Mouse (Mus musculus): ENCODE data around the gene Ppm1m. TPM values are rescaled to one million over a fixed set of nuclear protein-coding genes. Genes with fewer than 3 reads are reported as not detected.

Ppm1m gene
- polyA plus RNA-seq, 1 experiment from 2014 or later = 29.0 TPM

- Histone ChIP-seq H3K9ac (no peak overlapping the region), H3K4me3 (no peak overlapping the region), H3K27me3 (replicated peaks) (no peaks in the 10 kb centered on the region), H3K4me1 (peaks cover 18% of the 10 kb centered on the region), H3K4me2 (no peak overlapping the region), H3K27ac (replicated peaks) (no peak overlapping the region), H3K9me3 (no peaks in the 10 kb centered on the region), H3K36me3 (peaks cover 39% of the 10 kb centered on the region)
- ATAC-seq (ENCODE audit: extremely low read depth, insufficient number of reproducible peaks, low FRiP score, low TSS enrichment) = no peak
- WGBS = 76% methylated on average over 6 of the region's 6 CpGs
Measured at GRCm38 (mm10) chr9:106215341-106216125, 16.0 kb upstream of the Ppm1m start.

- peaks cover 18% of the 10 kb centered on the region for H3K4me1 ChIP-seq
- 75% methylated on average over 12 of the region's 12 CpGs for WGBS
- no peak for ATAC-seq (ENCODE audit: extremely low read depth, insufficient number of reproducible peaks, low FRiP score, low TSS enrichment)
- H3K9me3 ChIP-seq = no peaks in the 10 kb centered on the region
- no peak overlapping the region for H3K4me2 ChIP-seq
- no peak overlapping the region for H3K27ac ChIP-seq (replicated peaks)
- H3K36me3 ChIP-seq = peaks cover 58% of the 10 kb centered on the region
- no peaks in the 10 kb centered on the region for H3K27me3 ChIP-seq (replicated peaks)
- H3K9ac ChIP-seq = no peak overlapping the region
- no peak overlapping the region for H3K4me3 ChIP-seq
Measured at GRCm38 (mm10) chr9:106212594-106212981, 13.0 kb upstream of the Ppm1m start.

- peak; percentile 48 for ATAC-seq (ENCODE audit: extremely low read depth, insufficient number of reproducible peaks, low FRiP score, low TSS enrichment)
- peak overlapping the region; percentile 74 for H3K4me2 ChIP-seq
Measured at GRCm38 (mm10) chr9:106211680-106212593, 12.4 kb upstream of the Ppm1m start.

GRCm38 (mm10) chr9:106210853-106211609 is 11.5 kb upstream of the Ppm1m start:
- Histone ChIP-seq H3K4me3 (peak overlapping the region; percentile 45), H3K36me3 (peaks cover 61% of the 10 kb centered on the region), H3K9me3 (no peaks in the 10 kb centered on the region), H3K27me3 (replicated peaks) (no peaks in the 10 kb centered on the region), H3K4me2 (peak overlapping the region; percentile 74), H3K27ac (replicated peaks) (peak overlapping the region; percentile 62), H3K9ac (peak overlapping the region; percentile 79), H3K4me1 (peaks cover 29% of the 10 kb centered on the region)
- 56% methylated on average over 9 of the region's 9 CpGs for WGBS
- ATAC-seq (ENCODE audit: extremely low read depth, insufficient number of reproducible peaks, low FRiP score, low TSS enrichment) = no peak

More at GRCm38 (mm10) chr9:106211680-106212593, 12.4 kb upstream of the Ppm1m start:
- Histone ChIP-seq H3K4me3 (peak overlapping the region; percentile 45), H3K36me3 (peaks cover 62% of the 10 kb centered on the region), H3K4me1 (peaks cover 20% of the 10 kb centered on the region), H3K9ac (peak overlapping the region; percentile 79), H3K9me3 (no peaks in the 10 kb centered on the region), H3K27ac (replicated peaks) (peak overlapping the region; percentile 62), H3K27me3 (replicated peaks) (no peaks in the 10 kb centered on the region)
- WGBS = 21% methylated on average over 37 of the region's 37 CpGs

GRCm38 (mm10) chr9:106209954-106210353 is 10.4 kb upstream of the Ppm1m start:
- H3K36me3 ChIP-seq = peaks cover 54% of the 10 kb centered on the region
- no peak overlapping the region for H3K4me2 ChIP-seq
- H3K27ac ChIP-seq (replicated peaks) = no peak overlapping the region
- H3K27me3 ChIP-seq (replicated peaks) = no peaks in the 10 kb centered on the region
- no peaks in the 10 kb centered on the region for H3K9me3 ChIP-seq
- no peak overlapping the region for H3K4me3 ChIP-seq
- H3K4me1 ChIP-seq = peaks cover 40% of the 10 kb centered on the region
- WGBS = 81% methylated on average over 4 of the region's 4 CpGs
- no peak for ATAC-seq (ENCODE audit: extremely low read depth, insufficient number of reproducible peaks, low FRiP score, low TSS enrichment)
- H3K9ac ChIP-seq = no peak overlapping the region

GRCm38 (mm10) chr9:106208181-106208580 is 8.6 kb upstream of the Ppm1m start:
- Histone ChIP-seq H3K27me3 (replicated peaks) (no peaks in the 10 kb centered on the region), H3K4me2 (no peak overlapping the region), H3K27ac (replicated peaks) (no peak overlapping the region), H3K9me3 (no peaks in the 10 kb centered on the region), H3K9ac (no peak overlapping the region), H3K4me3 (no peak overlapping the region), H3K4me1 (peaks cover 57% of the 10 kb centered on the region), H3K36me3 (peaks cover 36% of the 10 kb centered on the region)
- no peak for ATAC-seq (ENCODE audit: extremely low read depth, insufficient number of reproducible peaks, low FRiP score, low TSS enrichment)
- 86% methylated on average over 5 of the region's 5 CpGs for WGBS

GRCm38 (mm10) chr9:106206515-106206914 is 7.0 kb upstream of the Ppm1m start:
- Histone ChIP-seq H3K36me3 (peaks cover 26% of the 10 kb centered on the region), H3K9me3 (no peaks in the 10 kb centered on the region), H3K9ac (0 out of 2 replicates have a peak overlapping the region, but pooled peaks have one; percentile 56), H3K27ac (replicated peaks) (peak overlapping the region; percentile 51), H3K4me2 (peak overlapping the region; percentile 46), H3K4me1 (peaks cover 52% of the 10 kb centered on the region), H3K4me3 (peak overlapping the region; percentile 4; the same call in 1 of the 2 replicates), H3K27me3 (replicated peaks) (no peaks in the 10 kb centered on the region)
- 32% methylated on average over 2 of the region's 2 CpGs for WGBS
- no peak for ATAC-seq (ENCODE audit: extremely low read depth, insufficient number of reproducible peaks, low FRiP score, low TSS enrichment)

- no peak overlapping the region for H3K9ac ChIP-seq
- H3K9me3 ChIP-seq = no peaks in the 10 kb centered on the region
- 72% methylated on average over 7 of the region's 7 CpGs for WGBS
- H3K27ac ChIP-seq (replicated peaks) = peak overlapping the region; percentile 51
- H3K4me3 ChIP-seq = no peak overlapping the region
- H3K27me3 ChIP-seq (replicated peaks) = no peaks in the 10 kb centered on the region
- peaks cover 45% of the 10 kb centered on the region for H3K4me1 ChIP-seq
- ATAC-seq (ENCODE audit: extremely low read depth, insufficient number of reproducible peaks, low FRiP score, low TSS enrichment) = no peak
- H3K4me2 ChIP-seq = no peak overlapping the region
- H3K36me3 ChIP-seq = peaks cover 26% of the 10 kb centered on the region
Measured at GRCm38 (mm10) chr9:106205713-106206290, 6.3 kb upstream of the Ppm1m start.

- H3K4me1 ChIP-seq = peaks cover 53% of the 10 kb centered on the region
- ATAC-seq (ENCODE audit: extremely low read depth, insufficient number of reproducible peaks, low FRiP score, low TSS enrichment) = no peak
- no peaks in the 10 kb centered on the region for H3K9me3 ChIP-seq
- peak overlapping the region; percentile 77 for H3K4me3 ChIP-seq
- peak overlapping the region; percentile 83 for H3K27ac ChIP-seq (replicated peaks)
- peaks cover 22% of the 10 kb centered on the region for H3K36me3 ChIP-seq
- 53% methylated on average over 7 of the region's 7 CpGs for WGBS
- peak overlapping the region; percentile 80 for H3K4me2 ChIP-seq
- no peaks in the 10 kb centered on the region for H3K27me3 ChIP-seq (replicated peaks)
- peak overlapping the region; percentile 89 for H3K9ac ChIP-seq
Measured at GRCm38 (mm10) chr9:106203990-106204851, 4.7 kb upstream of the Ppm1m start.
